Mouse (Mus musculus) heart, postnatal 14 days (tissue): Measurements from ENCODE around the gene Dmrtc2. TPM values are rescaled to one million over a fixed set of nuclear protein-coding genes. Genes with fewer than 3 reads are reported as not detected.

ENCODE experiments used
- DNase-seq, 2 experiments: peaks; one replicate each; pipeline ENCODE4 v3.0.0; 2021 to 2022
- intact Hi-C: fragments of 180-260 bp; cut with DNase I; formaldehyde crosslinking; loops from one replicate; pipeline ENCODE4 v1.15.1; 2025
- total RNA-seq, 2 experiments: library from RNA; stranded (reverse); gene quantifications; 2 replicates each; pipeline ENCODE4 v1.2.3; 2021

Dmrtc2 gene
- total RNA-seq, 2 experiments from 2014 or later = not detected

DNA sequence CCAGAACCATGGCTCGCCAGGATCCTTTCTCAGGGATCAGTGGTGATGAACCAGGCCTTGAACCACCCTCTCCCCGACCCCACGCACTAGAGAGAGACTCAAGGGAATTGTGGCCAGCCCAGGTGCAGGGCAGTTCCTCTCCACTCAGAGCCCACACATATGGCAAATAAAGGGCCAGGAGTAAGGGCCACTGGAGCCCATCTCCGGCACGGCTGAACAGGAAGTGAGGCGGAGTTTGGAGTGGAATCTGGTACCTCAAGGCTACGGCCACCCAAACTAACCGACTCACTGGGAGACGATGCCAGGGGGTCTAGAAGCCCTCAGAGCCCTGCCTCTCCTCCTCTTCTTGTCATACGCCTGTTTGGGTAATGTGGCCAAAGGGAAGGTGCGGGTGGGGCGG is 27.4 kb downstream of the Dmrtc2 start, which contains the start of gene Cd79a:
Gene Cd79a (plus strand): TSS at position 158 of the 400 bp plus-strand sequence.
- no peak for DNase-seq
- intact Hi-C loops = no loop called here

DNA sequence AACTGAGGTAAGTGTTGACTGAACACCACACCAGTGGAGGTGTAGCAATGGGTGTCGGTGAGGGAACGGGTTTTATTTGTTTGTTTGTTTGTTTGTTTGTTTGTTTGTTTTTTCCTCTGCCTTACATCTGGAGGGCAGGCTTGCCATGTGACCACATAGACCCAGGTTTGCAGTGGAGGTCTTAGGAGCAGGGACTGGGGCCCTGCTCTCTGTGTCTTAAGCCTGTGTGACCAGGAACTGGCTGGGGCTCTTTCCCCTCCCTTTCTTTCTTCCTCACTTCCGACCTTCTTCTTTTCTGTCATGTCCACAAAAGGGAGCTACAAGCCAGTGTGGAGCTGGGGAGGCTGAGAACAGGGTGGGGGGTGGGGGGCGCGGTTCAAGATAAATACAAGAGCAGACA is 28.1 kb downstream of the Dmrtc2 start:
- intact Hi-C loops = no loop called here
- no peak for DNase-seq

DNA sequence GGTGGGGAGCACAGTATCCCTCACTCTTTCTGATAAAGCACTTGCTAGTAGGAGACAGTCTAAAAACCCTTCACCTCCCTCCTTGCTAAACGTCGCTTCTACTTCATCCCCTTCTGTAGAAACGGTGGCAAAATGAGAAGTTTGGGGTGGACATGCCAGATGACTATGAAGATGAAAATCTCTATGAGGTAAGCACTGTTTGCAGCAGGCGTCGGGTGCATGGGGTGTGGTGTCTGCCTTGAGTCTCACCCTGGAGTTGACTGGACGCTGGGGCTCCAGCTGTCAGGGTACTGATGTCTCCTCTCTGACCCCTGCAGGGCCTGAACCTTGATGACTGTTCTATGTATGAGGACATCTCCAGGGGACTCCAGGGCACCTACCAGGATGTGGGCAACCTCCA is 31.3 kb downstream of the Dmrtc2 start:
- DNase-seq = no peak
- intact Hi-C loops = loop anchor here (5.0 to 10.0 kb wide), 2 partner anchors 71 to 324 kb away; partner anchors contain the start of genes Dedd2, Rabac1 and Zfp526

DNA sequence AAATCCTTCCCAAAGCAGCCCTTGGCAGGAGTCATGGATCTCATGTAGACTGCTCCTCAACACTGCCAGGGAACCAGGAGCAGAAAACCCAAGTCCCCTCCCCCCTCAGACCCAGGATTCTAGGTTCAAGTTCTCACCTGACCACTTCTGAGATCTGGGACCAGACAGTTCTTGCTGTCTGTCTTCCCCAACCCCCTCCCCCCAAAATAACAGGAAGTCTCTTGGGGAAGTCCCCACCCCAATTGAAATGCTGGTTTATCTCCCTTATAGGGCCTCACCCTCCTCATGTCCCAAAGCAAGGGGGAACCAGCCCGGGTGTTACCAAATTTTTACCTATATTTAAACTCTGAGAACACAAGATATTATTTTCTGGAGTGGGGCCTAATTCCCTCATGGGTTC is 32.0 kb downstream of the Dmrtc2 start:
- intact Hi-C loops = loop anchor here (5.0 to 10.0 kb wide), 2 partner anchors 70 to 323 kb away; partner anchors contain the start of genes Dedd2, Rabac1 and Zfp526
- no peak for DNase-seq

DNA sequence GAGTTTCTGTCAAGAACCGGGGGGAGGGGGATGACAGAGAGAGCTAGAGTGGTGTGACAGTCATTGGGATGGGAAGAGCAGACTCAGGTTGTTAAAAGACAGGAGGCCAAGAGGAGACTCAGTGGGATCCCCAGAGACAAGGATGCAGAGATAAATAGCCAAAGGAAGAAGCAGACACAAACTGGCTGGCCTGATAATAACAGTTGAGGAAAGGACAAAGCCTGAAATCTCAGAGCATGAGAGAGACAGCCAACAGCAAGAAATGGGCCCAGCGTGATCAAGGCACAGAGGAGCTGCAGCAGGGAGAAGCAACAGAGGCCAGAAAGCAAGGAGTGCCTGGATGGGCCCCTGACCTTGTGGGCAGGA is 32.4 kb downstream of the Dmrtc2 start:
- DNase-seq = no peak
- intact Hi-C loops = loop anchor here (5.0 to 10.0 kb wide), 2 partner anchors 70 to 323 kb away; partner anchors contain the start of genes Dedd2, Rabac1 and Zfp526

DNA sequence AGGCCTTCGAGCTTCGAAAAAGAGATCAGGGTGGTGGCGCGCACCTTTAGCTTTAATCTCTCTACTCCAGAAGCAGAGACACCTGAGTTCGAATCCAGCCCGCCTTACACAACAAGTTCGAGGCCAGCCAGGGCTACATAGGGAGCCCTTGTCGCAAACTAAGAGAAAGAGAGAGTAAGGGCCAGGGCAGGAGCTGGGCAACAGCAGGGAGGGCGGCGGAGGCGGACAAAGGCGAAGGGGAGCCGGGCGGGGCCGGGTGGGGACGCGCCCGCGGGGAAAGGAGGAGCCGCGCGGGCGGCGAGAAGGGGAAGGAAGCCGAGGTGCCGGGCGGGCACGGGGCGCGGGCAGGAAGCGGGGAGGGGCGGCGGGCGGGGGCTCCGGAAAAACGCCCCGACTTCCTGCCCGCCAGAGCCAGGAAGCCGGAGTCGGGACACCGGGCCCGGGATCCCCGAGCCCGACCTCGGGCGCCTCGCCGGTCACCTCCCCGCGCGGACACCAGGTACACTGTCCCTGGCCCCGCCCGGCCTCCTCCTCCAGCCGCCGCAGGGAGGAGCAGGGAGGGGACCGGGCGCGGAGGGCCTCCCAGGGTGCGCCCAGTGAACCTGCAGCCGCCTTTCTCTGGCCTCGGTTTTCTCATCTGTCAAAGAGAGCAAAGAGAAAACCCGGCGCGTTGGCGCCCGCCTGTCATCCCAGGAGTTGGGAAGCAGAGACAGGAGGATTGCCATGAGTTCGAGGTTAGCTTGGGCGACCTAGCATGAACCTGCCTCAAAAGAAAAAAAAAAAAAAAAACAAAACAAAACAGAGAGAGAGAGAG is 33.0 kb downstream of the Dmrtc2 start, which contains the start of gene Arhgef1:
Gene Arhgef1 (plus strand): TSS at position 283 of the 814 bp plus-strand sequence.
- DNase-seq = peak; percentile 76 to 86
- intact Hi-C loops = loop anchor here (5.0 to 10.0 kb wide), 2 partner anchors 69 to 322 kb away; partner anchors contain the start of genes Dedd2, Rabac1 and Zfp526

DNA sequence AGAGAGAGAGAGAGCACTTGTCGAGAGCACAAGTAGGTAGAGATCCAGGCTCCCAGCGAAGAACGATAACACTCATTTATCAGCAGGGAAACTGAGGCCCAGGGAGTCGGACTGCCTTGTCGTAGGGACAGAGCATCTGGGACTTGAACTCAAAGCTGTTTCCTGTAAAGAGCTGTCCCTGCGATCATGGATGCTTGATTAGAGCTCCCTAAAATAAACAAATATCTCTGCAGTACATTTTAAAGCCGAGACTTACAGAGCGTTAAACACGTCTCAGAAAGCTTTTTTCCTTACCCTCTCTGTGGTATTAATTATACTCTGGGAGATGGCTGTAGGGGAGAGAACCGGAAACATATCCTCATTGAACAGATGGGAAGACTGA is 33.6 kb downstream of the Dmrtc2 start:
- intact Hi-C loops = loop anchor here (5.0 to 10.0 kb wide), 2 partner anchors 69 to 321 kb away; partner anchors contain the start of genes Dedd2, Rabac1 and Zfp526
- DNase-seq = no peak

DNA sequence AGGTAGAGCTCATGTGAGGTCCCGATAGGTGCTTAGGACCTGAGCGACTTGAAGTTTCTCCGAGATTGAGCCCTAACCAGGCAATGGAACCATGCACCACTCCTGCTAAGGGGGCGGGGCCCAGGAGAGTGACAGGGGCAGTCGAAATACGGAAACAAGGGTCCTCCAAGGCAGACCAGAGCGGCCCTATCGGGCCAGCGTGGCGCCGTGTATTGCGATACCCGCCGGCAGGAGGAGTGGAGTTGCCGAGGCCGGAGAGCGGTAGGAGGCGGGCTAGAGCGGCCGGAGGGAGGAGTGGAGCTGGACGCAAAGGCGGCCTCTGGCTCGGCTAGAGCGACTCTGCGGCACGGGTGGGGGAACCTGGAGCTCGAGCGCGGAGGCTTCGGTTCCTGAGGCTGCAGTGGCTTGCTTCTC is 34.2 kb downstream of the Dmrtc2 start:
- intact Hi-C loops = loop anchor here (2.0 to 10.0 kb wide), 3 partner anchors 13 to 321 kb away; partner anchors contain the start of genes Dedd2, Rabac1 and Zfp526
- peak; percentile 97 for DNase-seq

DNA sequence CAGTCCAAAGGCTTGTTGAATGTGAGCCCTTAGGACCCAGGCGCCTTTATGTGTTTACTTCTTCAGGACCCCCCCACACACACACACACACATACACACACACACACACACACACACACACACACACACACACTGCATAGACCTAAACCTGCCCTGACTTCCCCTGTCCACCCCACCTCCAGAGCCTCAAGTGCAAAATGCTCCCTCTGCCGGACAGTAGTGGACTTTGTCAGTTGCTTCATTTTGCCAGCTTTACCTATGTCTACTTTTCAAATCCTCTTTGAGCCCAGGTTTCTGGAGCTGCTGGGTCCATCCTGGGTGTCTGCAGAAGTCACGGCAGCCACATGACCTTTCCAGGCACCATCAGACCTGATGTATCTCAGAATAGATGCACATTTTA is 35.1 kb downstream of the Dmrtc2 start:
- DNase-seq = peak; percentile 51 to 69
- intact Hi-C loops = loop anchor here (2.0 to 10.0 kb wide), 3 partner anchors 14 to 320 kb away; partner anchors contain the start of genes Dedd2, Rabac1 and Zfp526

DNA sequence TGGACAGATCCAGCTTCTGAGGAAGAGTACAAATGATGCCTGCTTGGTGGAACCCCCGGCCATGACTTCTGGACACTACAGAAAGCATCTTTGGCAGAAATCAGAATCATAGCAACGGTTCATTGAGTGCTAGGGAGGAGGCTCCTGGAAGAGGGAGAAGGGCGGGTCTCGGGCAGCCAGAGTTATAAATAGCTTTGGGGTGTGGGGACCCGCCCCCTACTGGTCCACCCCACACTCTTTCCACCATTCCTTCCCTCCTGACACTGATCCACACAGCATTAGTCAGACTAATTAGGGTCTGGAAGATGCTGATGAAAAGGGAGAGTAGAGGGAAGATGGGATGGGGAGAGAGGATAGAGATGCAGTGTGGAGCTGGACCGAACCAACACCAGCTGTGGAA is 36.7 kb downstream of the Dmrtc2 start:
- no peak for DNase-seq
- intact Hi-C loops = loop anchor here (10.0 kb wide), 1 partner anchor 318 kb away; the partner anchor contains the start of genes Dedd2 and Zfp526

DNA sequence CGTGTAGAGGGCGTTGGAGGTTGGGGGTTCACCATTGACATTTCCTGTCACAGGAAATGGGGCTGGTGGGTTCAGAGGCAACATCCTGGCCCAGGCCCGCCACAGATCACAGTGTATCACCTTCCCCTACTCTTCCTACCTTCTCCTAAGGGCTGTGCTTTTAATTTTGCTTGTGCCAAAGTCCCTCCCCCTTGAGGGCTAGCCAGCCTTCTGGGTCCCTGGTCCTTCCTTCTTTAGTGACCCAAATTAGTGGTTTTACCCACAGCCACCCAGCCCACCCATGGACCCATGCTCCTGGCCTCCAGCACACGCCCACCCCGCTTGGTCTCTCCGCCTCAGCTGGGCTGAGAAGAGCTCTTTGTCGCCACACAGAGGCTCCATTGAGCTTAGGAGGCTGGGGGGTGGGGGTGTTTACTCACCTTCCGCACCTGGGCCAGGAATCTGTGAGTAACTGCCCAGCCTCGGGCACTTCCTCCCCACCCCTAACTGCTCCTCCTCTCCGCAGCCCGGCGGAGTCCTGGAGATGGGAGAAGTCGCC is 37.4 kb downstream of the Dmrtc2 start:
- DNase-seq = no peak
- intact Hi-C loops = loop anchor here (10.0 kb wide), 1 partner anchor 318 kb away; the partner anchor contains the start of genes Dedd2 and Zfp526

DNA sequence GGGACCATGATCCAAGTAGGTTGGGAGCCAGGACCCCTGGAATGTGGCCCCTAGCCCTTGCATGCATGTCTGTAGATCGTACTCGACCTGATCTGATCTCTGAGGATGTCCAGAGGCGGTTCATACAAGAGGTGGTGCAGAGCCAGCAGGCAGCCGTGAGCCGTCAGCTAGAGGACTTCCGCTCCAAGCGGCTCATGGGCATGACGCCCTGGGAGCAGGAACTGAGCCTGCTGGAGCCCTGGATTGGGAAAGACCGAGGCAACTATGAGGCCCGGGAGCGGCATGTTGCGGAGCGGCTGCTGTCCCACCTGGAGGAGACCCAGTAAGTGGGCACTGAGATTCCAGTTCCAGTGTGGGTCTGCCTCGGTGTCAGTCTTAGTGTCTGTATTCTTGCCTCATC is 42.6 kb downstream of the Dmrtc2 start:
- intact Hi-C loops = no loop called here
- no peak for DNase-seq

DNA sequence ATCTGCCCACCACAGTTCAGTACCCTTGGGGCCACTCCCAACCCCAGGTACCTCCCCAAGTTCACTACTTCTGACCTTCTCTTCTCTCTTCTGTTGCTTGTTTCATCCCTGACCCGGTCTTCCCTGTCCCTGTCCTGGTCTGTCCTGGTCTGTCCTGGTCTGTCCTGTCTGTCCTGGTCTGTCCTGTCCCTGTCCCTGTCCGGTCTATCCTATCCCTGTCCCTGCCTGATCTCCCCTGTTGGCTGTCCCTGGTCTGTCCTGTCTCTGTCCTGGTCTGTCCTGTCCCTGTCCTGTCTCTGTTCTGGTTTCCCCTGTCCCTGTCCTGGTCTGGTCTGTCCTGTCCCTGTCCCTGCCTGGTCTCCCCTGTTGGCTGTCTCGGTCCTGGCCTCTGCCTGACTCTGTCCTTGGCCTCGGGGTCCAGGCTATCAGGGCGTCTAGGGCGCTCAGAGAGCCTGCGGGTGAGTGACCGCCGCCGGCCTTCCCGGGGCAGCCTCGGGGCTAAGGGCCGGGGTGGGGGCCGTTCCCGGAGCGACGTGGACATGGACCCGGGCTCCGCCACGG is 49.0 kb downstream of the Dmrtc2 start:
- intact Hi-C loops = no loop called here
- peak in 1 of 2 experiments; percentile 25 for DNase-seq

DNA sequence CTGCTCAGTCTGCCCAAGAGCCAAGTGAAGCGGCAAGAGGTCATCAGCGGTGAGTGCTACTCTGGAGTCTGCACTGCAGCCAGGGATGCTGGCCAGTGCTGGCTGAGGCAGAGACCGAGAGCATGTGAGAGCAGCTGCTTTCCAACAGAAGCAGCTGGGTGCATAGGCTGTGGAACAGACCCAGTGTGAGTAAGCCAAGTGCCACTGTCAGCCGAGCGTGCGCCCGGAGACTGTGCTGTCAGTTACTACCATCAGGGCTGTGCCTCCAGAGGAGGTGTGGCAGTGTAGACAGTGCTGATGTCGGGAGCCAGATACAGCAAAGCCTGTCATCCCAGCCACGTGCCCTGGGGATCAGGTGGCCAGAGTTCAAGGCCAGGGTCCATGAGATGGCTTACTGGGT is 49.9 kb downstream of the Dmrtc2 start:
- peak; percentile 56 to 59 for DNase-seq
- intact Hi-C loops = no loop called here

Other genes with a start within 250 kb of the Dmrtc2 start
- not detected for gene Lypd3, start 233.5 kb upstream of the Dmrtc2 start, total RNA-seq
- not detected for gene Tex101, start 193.4 kb upstream of the Dmrtc2 start, total RNA-seq
- gene BC049730, start 160.8 kb upstream of the Dmrtc2 start, total RNA-seq = not detected
- gene Gm4763, start 143.1 kb upstream of the Dmrtc2 start, total RNA-seq = not detected
- gene Cd177, start 109.7 kb upstream of the Dmrtc2 start, total RNA-seq = under 1 TPM in 1 of 2 experiments, not detected in 1; 0.17 TPM
- gene Ceacam10, start 92.9 kb upstream of the Dmrtc2 start, total RNA-seq = not detected
- gene Gm9844, start 7.8 kb upstream of the Dmrtc2 start, total RNA-seq = not detected
- gene Lypd4, start 116 bp upstream of the Dmrtc2 start, total RNA-seq = not detected
- 100 to 1,000 TPM; 529 to 548 TPM for gene Rps19, start 14.3 kb downstream of the Dmrtc2 start, total RNA-seq
- gene Cd79a, start 27.3 kb downstream of the Dmrtc2 start, total RNA-seq = 1 to 10 TPM; 1.3 to 1.5 TPM
- gene Arhgef1, start 32.9 kb downstream of the Dmrtc2 start, total RNA-seq = 10 to 100 TPM; 76.1 to 78.7 TPM
- not detected for gene Gm4881, start 74.4 kb downstream of the Dmrtc2 start, total RNA-seq
- 100 to 1,000 TPM; 289 to 303 TPM for gene Rabac1, start 102.7 kb downstream of the Dmrtc2 start, total RNA-seq
- under 1 TPM; 0.62 to 0.80 TPM for gene Atp1a3, start 135.9 kb downstream of the Dmrtc2 start, total RNA-seq
- gene Grik5, start 202.3 kb downstream of the Dmrtc2 start, total RNA-seq = 1 to 10 TPM; 5.8 to 7.6 TPM
- gene Zfp574, start 202.5 kb downstream of the Dmrtc2 start, total RNA-seq = 10 to 100 TPM; 10.5 to 11.2 TPM